Mouse (Mus musculus) MEL (cell line): ENCODE measurements around the gene Ccdc12. TPM values are rescaled to one million over a fixed set of nuclear protein-coding genes. Genes with fewer than 3 reads are reported as not detected.

Experiments
- DNase-seq: peaks from one replicate; pipeline ENCODE4 v3.0.0; 2011; ENCODE audit warnings: low read depth, low spot score
- H3K27ac ChIP-seq: 2 replicates; pipeline ENCODE4 v1.5.1; 2012; ENCODE audit warnings: low read depth, mild to moderate bottlenecking, control low read depth, low read length, moderate library complexity; ENCODE audit not compliant: control insufficient read depth
- H3K27me3 ChIP-seq, 2 experiments: fragments of 150-350 bp in 1 of 2; sonication (generic) in 1 of 2; 2 replicates each; pipeline ENCODE4 v1.6.1; 2012; ENCODE audit warnings: low read length in 2 of 2, mild to moderate bottlenecking in 2 of 2, improper control_type of control experiment in 1 of 2, moderate library complexity in 1 of 2; ENCODE audit not compliant: insufficient read depth in 2 of 2, control insufficient read depth in 1 of 2
- H3K36me3 ChIP-seq, 2 experiments: 2 replicates each; pipeline ENCODE4 v1.6.1; 2012 to 2014; ENCODE audit warnings: low read length in 2 of 2, improper control_type of control experiment in 1 of 2, inconsistent platforms in 1 of 2, mild to moderate bottlenecking in 1 of 2; ENCODE audit not compliant: insufficient read depth in 2 of 2, control insufficient read depth in 1 of 2
- H3K4me1 ChIP-seq, 2 experiments: fragments of 150-350 bp in 1 of 2; sonication (generic) in 1 of 2; 2 replicates each; pipeline ENCODE4 v1.6.1; 2012; ENCODE audit warnings: low read length in 2 of 2, improper control_type of control experiment in 1 of 2, mild to moderate bottlenecking in 1 of 2; ENCODE audit not compliant: insufficient read depth in 2 of 2, control insufficient read depth in 1 of 2
- H3K4me3 ChIP-seq, 2 experiments: fragments of 150-350 bp in 1 of 2; sonication (generic) in 1 of 2; 2 replicates each; pipeline ENCODE4 v1.5.1; 2012; ENCODE audit warnings: low read depth in 2 of 2, low read length in 2 of 2, mild to moderate bottlenecking in 2 of 2, moderate library complexity in 2 of 2, control low read depth in 1 of 2, improper control_type of control experiment in 1 of 2; ENCODE audit not compliant: control insufficient read depth in 1 of 2, insufficient read depth in 1 of 2
- H3K79me2 ChIP-seq: 2 replicates; pipeline ENCODE4 v1.6.1; 2012; ENCODE audit warnings: mild to moderate bottlenecking, low read length, moderate library complexity; ENCODE audit not compliant: control insufficient read depth, poor library complexity, insufficient read depth
- H3K9ac ChIP-seq: 2 replicates; pipeline ENCODE4 v1.6.1; 2012; ENCODE audit warnings: low read depth, mild to moderate bottlenecking, control low read depth, low read length, moderate library complexity; ENCODE audit not compliant: control insufficient read depth, poor library complexity, severe bottlenecking
- H3K9me3 ChIP-seq: fragments of 150-350 bp; sonication (generic); replicated peaks from 2 replicates; pipeline ENCODE4 v1.6.1; 2012; ENCODE audit warnings: mild to moderate bottlenecking, low read length, improper control_type of control experiment, moderate library complexity; ENCODE audit not compliant: insufficient read depth
- CHD2 ChIP-seq: IDR thresholded peaks from 2 replicates; pipeline ENCODE4 v1.6.1; 2011; ENCODE audit warnings: low read length, improper control_type of control experiment
- CTCF ChIP-seq, 3 experiments: IDR thresholded peaks in 2 of 3; conservative IDR thresholded peaks in 1 of 3; 2 replicates each; pipeline ENCODE4 v1.5.1; 2011 to 2012; ENCODE audit warnings: low read length in 3 of 3, low read depth in 2 of 3, mild to moderate bottlenecking in 2 of 3, improper control_type of control experiment in 1 of 3, inconsistent platforms in 1 of 3, mixed read lengths in 1 of 3, moderate library complexity in 1 of 3; ENCODE audit not compliant: control insufficient read depth in 1 of 3, insufficient read depth in 1 of 3, poor library complexity in 1 of 3, severe bottlenecking in 1 of 3
- ELF1 ChIP-seq: IDR thresholded peaks from 2 replicates; pipeline ENCODE4 v1.6.1; 2014; ENCODE audit warnings: low read depth, mild to moderate bottlenecking, inconsistent platforms, low read length, improper control_type of control experiment, moderate library complexity
- ETS1 ChIP-seq: IDR thresholded peaks from 2 replicates; pipeline ENCODE4 v1.6.1; 2012; ENCODE audit warnings: low read depth, mild to moderate bottlenecking, inconsistent platforms, low read length, improper control_type of control experiment, moderate library complexity
- HCFC1 ChIP-seq: IDR thresholded peaks from 2 replicates; pipeline ENCODE4 v1.6.1; 2012; ENCODE audit warnings: low read depth, mild to moderate bottlenecking, inconsistent platforms, low read length, improper control_type of control experiment, moderate library complexity
- MEF2A ChIP-seq: IDR thresholded peaks from 2 replicates; pipeline ENCODE4 v1.6.1; 2014; ENCODE audit warnings: low read depth, mild to moderate bottlenecking, inconsistent platforms, low read length, improper control_type of control experiment; ENCODE audit not compliant: poor library complexity, insufficient replicate concordance, severe bottlenecking; ENCODE audit errors: extremely low read depth
- MYB ChIP-seq: IDR thresholded peaks from 2 replicates; pipeline ENCODE4 v1.6.1; 2011; ENCODE audit warnings: mild to moderate bottlenecking, low read depth, low read length, improper control_type of control experiment
- MYC ChIP-seq: IDR thresholded peaks from 2 replicates; pipeline ENCODE4 v1.6.1; 2011; ENCODE audit warnings: low read depth, mild to moderate bottlenecking, low read length, improper control_type of control experiment, moderate library complexity
- NRF1 ChIP-seq: IDR thresholded peaks from 2 replicates; pipeline ENCODE4 v1.6.1; 2014; ENCODE audit warnings: low read depth, mild to moderate bottlenecking, inconsistent platforms, low read length, improper control_type of control experiment, moderate library complexity; ENCODE audit not compliant: poor library complexity, insufficient read depth, severe bottlenecking
- POLR2AphosphoS5 ChIP-seq: IDR thresholded peaks from 2 replicates; pipeline ENCODE4 v1.6.1; 2012; ENCODE audit warnings: low read depth, borderline replicate concordance, mild to moderate bottlenecking, inconsistent platforms, low read length, moderate library complexity, mixed read lengths
- TAL1 ChIP-seq: IDR thresholded peaks from 2 replicates; pipeline ENCODE4 v1.6.1; 2012; ENCODE audit warnings: mild to moderate bottlenecking, inconsistent platforms, low read length, moderate library complexity, mixed read lengths
- TCF12 ChIP-seq: IDR thresholded peaks from 2 replicates; pipeline ENCODE4 v1.6.1; 2014; ENCODE audit warnings: low read depth, mild to moderate bottlenecking, inconsistent platforms, low read length, improper control_type of control experiment, moderate library complexity
- UBTF ChIP-seq: IDR thresholded peaks from 2 replicates; pipeline ENCODE4 v1.6.1; 2012; ENCODE audit warnings: low read depth, mild to moderate bottlenecking, inconsistent platforms, low read length, improper control_type of control experiment, moderate library complexity, borderline replicate concordance; ENCODE audit not compliant: insufficient read depth
- USF2 ChIP-seq, 2 experiments: IDR thresholded peaks; 2 replicates each; pipeline ENCODE4 v1.6.1; 2011 to 2012; ENCODE audit warnings: improper control_type of control experiment in 2 of 2, low read length in 2 of 2, borderline replicate concordance in 1 of 2, inconsistent platforms in 1 of 2, low read depth in 1 of 2, mild to moderate bottlenecking in 1 of 2; ENCODE audit not compliant: insufficient read depth in 1 of 2
- ZC3H11A ChIP-seq: IDR thresholded peaks from 2 replicates; pipeline ENCODE4 v1.6.1; 2012; ENCODE audit warnings: low read depth, mild to moderate bottlenecking, inconsistent platforms, low read length, improper control_type of control experiment
- ZMIZ1 ChIP-seq: IDR thresholded peaks from 2 replicates; pipeline ENCODE4 v1.6.1; 2012; ENCODE audit warnings: low read depth, mild to moderate bottlenecking, inconsistent platforms, low read length, improper control_type of control experiment, moderate library complexity
- polyA plus RNA-seq, 2 experiments: library from polyadenylated mRNA; stranded (reverse) in 1 of 2; unstranded in 1 of 2; fragments of >175 nt in 1 of 2; fragments of >200 nt in 1 of 2; gene quantifications; 2 replicates each; pipeline versions ENCODE4 v1.2.1 to v1.2.4; 2012; ENCODE audit warnings: low replicate concordance in 2 of 2, low read depth in 1 of 2; ENCODE audit not compliant: insufficient read length in 2 of 2, insufficient read depth in 1 of 2, missing spikeins in 1 of 2
- total RNA-seq: library from RNA; depleted of rRNA; stranded (reverse); fragments of 300-350 nt; gene quantifications from 2 replicates; pipeline ENCODE4 v1.2.3, GENCODE M21; 2012

The Ccdc12 gene
- total and polyA plus RNA-seq, 3 experiments: 112 to 129 TPM; not detected in 1

DNA sequence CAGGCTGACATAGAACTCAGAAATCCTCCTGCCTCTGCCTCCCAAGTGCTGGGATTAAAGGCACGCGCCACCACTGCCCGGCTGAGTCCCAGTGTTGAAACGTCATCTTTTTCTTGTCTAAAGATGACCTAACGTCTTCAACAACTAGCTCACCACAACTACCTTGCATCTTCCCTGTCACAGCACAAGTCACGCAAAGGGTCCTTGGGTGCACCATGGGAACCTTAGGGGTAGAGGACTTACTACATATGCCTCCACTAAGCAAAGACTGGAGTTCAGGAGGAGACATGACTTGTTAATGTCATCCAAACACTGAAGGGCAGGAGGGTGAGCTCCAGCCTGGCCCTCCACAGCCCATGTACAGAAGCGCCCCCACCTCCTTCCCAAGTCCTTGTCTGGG lies 35.6 kb upstream of the Ccdc12 start:
- 0 out of 4 replicates have a peak, but pooled peaks cover 0 to 3% of the 10 kb centered on the region in 2 experiments for H3K4me1 ChIP-seq
- H3K79me2 ChIP-seq: no peaks in the 10 kb centered on the region
- no peak overlapping the region for H3K4me3 ChIP-seq
- H3K36me3 ChIP-seq: peaks cover 0 to 8% of the 10 kb centered on the region in 2 experiments; a peak in 2 of 4 replicates
- H3K27me3 ChIP-seq: no peaks in the 10 kb centered on the region
- H3K27ac ChIP-seq: no peak overlapping the region
- no peak for DNase-seq
- TF ChIP-seq MYC: no peak
- TF ChIP-seq ZC3H11A: no peak
- TF ChIP-seq, all 39 proteins: peak for 0
- no peak overlapping the region for H3K9ac ChIP-seq
- no peaks in the 10 kb centered on the region for H3K9me3 ChIP-seq

DNA sequence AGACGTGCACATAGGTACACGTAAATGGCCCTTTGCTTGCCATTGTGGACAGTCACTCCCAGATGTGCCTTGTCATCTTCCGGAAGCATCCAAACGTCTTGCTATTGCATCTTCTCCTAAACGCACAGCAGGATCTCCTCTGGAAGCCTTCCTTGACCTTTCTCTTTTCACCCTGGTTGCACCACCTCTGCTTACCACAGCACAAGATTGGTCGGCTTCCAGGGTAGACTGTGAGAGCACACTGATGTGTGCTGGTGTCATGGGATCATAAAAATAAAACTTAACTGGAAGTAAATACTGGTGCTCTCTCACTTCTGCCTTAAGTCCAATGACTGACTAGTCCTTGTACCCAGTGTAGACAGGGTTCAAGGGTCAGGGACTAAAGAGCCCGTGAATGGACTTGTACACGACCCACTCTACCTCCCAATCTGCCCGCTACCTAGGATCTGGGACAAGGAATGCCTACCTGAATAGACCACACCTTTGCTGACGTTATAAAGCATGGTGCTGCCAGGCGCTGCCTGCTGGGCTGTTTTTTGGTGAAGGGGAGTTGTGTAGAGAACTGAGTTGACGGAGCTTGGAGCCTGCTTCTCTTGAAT lies 33.6 kb upstream of the Ccdc12 start:
- H3K9me3 ChIP-seq: no peaks in the 10 kb centered on the region
- DNase-seq: no peak
- no peaks in the 10 kb centered on the region for H3K27me3 ChIP-seq
- no peak overlapping the region for H3K27ac ChIP-seq
- H3K79me2 ChIP-seq: no peaks in the 10 kb centered on the region
- no peak overlapping the region for H3K9ac ChIP-seq
- H3K4me3 ChIP-seq: no peak overlapping the region
- TF ChIP-seq MEF2A: no peak
- no peak for TF ChIP-seq TCF12
- TF ChIP-seq POLR2AphosphoS5: no peak
- TF ChIP-seq UBTF: no peak
- no peak for TF ChIP-seq MYB
- no peak for TF ChIP-seq ETS1
- TF ChIP-seq HCFC1: no peak
- TF ChIP-seq ZMIZ1: no peak
- TF ChIP-seq CTCF (IDR thresholded peaks at IDR 0.05 in 2 of 3, conservative IDR thresholded peaks at IDR 0.05 in 1 of 3; ENCODE audit: control insufficient read depth in 1 of 3, insufficient read depth in 1 of 3, low read depth in 2 of 3, low read length in 3 of 3, poor library complexity in 1 of 3, severe bottlenecking in 1 of 3): no peak
- no peak for TF ChIP-seq ELF1
- H3K36me3 ChIP-seq: peaks cover 0 to under 1% of the 10 kb centered on the region in 2 experiments; a peak in 1 of 4 replicates
- H3K4me1 ChIP-seq: no peaks in the 10 kb centered on the region

DNA sequence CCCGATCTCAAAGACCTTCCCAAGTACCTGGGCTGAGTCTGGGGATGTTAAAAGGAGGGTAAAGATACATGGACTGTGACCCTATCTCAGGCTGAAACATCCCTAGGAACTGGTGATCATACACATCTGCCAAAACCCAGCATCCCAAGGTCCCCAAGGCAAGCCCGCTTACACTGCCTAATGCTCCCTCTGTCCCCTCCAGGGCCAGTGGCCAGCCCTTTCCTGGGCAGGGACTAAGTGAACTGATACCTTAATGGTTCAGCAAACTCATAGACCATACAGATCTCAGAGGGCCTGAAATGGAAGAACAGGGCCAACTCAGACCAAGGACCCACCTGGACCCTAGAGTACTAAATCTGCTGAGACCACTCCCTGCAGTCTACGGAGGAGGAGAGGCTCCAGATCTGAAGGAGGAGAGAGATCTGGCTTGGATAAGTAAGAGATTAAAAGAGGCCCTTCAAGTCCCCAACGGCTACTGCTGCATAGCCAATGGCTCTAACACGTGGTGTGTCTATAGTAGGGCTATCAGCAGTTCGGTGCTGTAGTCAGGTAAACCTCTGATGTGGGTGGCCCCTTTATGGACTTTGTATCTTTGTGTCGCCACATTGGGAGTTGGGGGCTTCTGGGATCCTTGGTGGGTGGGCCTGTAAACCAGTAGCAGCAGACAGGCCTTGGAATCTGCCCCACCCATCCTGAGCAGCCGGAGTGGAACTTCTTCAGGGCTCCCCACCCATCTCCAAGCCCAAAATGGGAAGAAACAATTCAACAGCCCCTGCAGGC lies 32.7 kb upstream of the Ccdc12 start:
- Histone ChIP-seq H3K4me1 (no peaks in the 10 kb centered on the region), H3K9ac (no peak overlapping the region), H3K27me3 (no peaks in the 10 kb centered on the region), H3K27ac (no peak overlapping the region), H3K4me3 (no peak overlapping the region), H3K79me2 (no peaks in the 10 kb centered on the region), H3K9me3 (no peaks in the 10 kb centered on the region), H3K36me3 (no peaks in the 10 kb centered on the region; a peak in 1 of 4 replicates)
- DNase-seq: no peak
- no peak for TF ChIP-seq ETS1
- no peak for TF ChIP-seq POLR2AphosphoS5
- no peak for TF ChIP-seq USF2 (IDR thresholded peaks at IDR 0.05; ENCODE audit: borderline replicate concordance in 1 of 2, insufficient read depth in 1 of 2, low read depth in 1 of 2, low read length in 2 of 2)
- TF ChIP-seq CHD2: no peak
- TF ChIP-seq TAL1: no peak
- TF ChIP-seq TCF12: no peak
- TF ChIP-seq NRF1: no peak
